Mouse (Mus musculus) liver, embryonic 13.5 days (tissue): ENCODE results near the gene Syne3. TPM values are rescaled to one million over a fixed set of nuclear protein-coding genes. Genes with fewer than 3 reads are reported as not detected.

Experiments
- ATAC-seq: fragments of 200-750 bp; cut with Nextera tagmentation; 2 replicates; pipeline ENCODE4 v1.8.0; 2017; ENCODE audit warnings: low read depth, mild to moderate bottlenecking, moderate number of reproducible peaks, moderate library complexity
- DNase-seq: peaks from one replicate; pipeline ENCODE4 v3.0.0; 2022
- H3K27ac ChIP-seq: fragments of 300-500 bp; sonication (generic); 2 replicates; pipeline ENCODE4 v1.5.1; 2015; ENCODE audit warnings: moderate library complexity, mild to moderate bottlenecking, inconsistent platforms
- H3K27me3 ChIP-seq: fragments of 300-500 bp; sonication (generic); 2 replicates; pipeline ENCODE4 v1.6.1; 2015; ENCODE audit warnings: mild to moderate bottlenecking, inconsistent platforms
- H3K36me3 ChIP-seq: fragments of 300-500 bp; sonication (generic); 2 replicates; pipeline ENCODE4 v1.6.1; 2015; ENCODE audit warnings: mild to moderate bottlenecking, inconsistent platforms
- H3K4me1 ChIP-seq: fragments of 300-500 bp; sonication (generic); replicated peaks from 2 replicates; pipeline ENCODE4 v1.6.1; 2015; ENCODE audit warnings: inconsistent platforms
- H3K4me2 ChIP-seq: fragments of 300-500 bp; sonication (generic); 2 replicates; pipeline ENCODE4 v1.6.1; 2015; ENCODE audit warnings: inconsistent platforms, mild to moderate bottlenecking, moderate library complexity
- H3K4me3 ChIP-seq: fragments of 300-500 bp; sonication (generic); replicated peaks from 2 replicates; pipeline ENCODE4 v1.5.1; 2015; ENCODE audit warnings: mild to moderate bottlenecking, inconsistent platforms
- H3K9ac ChIP-seq: fragments of 300-500 bp; sonication (generic); 2 replicates; pipeline ENCODE4 v1.6.1; 2015; ENCODE audit warnings: mild to moderate bottlenecking, inconsistent platforms
- H3K9me3 ChIP-seq: fragments of 300-500 bp; sonication (generic); replicated peaks from 2 replicates; pipeline ENCODE4 v1.6.1; 2016; ENCODE audit warnings: inconsistent platforms
- WGBS: fragments of 180-500 bp; shearing (Covaris S2); methylation state at CpG from one replicate; pipeline ENCODE4 v1.1.7; 2015; ENCODE audit not compliant: insufficient replicate concordance; 5-methylcytosine and 5-hydroxymethylcytosine counted together
- polyA plus RNA-seq: library from polyadenylated mRNA; unstranded; fragments of >200 nt; fragmentation: Nextera tagmentation; extraction: Ambion mirVana; gene quantifications from 2 replicates; pipeline ENCODE4 v1.2.1, GENCODE M21; 2015

The Syne3 gene
- polyA plus RNA-seq, 1 experiment from 2014 or later, result 2.0 TPM

- Histone ChIP-seq H3K36me3 (peaks cover 17% of the 10 kb centered on the region), H3K27me3 (no peaks in the 10 kb centered on the region), H3K9ac (peak overlapping the region; percentile 56; the same call in 1 of the 2 replicates), H3K4me3 (no peak overlapping the region), H3K9me3 (peaks cover 15% of the 10 kb centered on the region), H3K4me2 (peak overlapping the region; percentile 71; the same call in 1 of the 2 replicates), H3K4me1 (peaks cover 83% of the 10 kb centered on the region), H3K27ac (peak overlapping the region; percentile 95; the same call in 1 of the 2 replicates)
- DNase-seq (no peak), ATAC-seq (no peak)
- 91% methylated on average over 9 of the region's 9 CpGs for WGBS
These were observed 13.2 kb upstream of the Syne3 start for GRCm38 (mm10) chr12:105022776-105023175.

- Histone ChIP-seq H3K4me3 (peak overlapping the region; percentile 5; the same call in 1 of the 2 replicates), H3K27me3 (no peaks in the 10 kb centered on the region), H3K27ac (peak overlapping the region; percentile 95), H3K9me3 (peaks cover 15% of the 10 kb centered on the region), H3K9ac (peak overlapping the region; percentile 56), H3K4me1 (peaks cover 84% of the 10 kb centered on the region), H3K36me3 (peaks cover 17% of the 10 kb centered on the region), H3K4me2 (peak overlapping the region; percentile 71)
- DNase-seq (no peak), ATAC-seq (no peak)
- WGBS, result 24% methylated on average over 7 of the region's 7 CpGs
These were observed 12.5 kb upstream of the Syne3 start for GRCm38 (mm10) chr12:105022141-105022540.

- 57% methylated on average over 8 of the region's 8 CpGs for WGBS
- ATAC-seq, result no peak
- Histone ChIP-seq H3K4me1 (peaks cover 86% of the 10 kb centered on the region), H3K4me3 (peak overlapping the region; percentile 5; the same call in 1 of the 2 replicates), H3K36me3 (peaks cover 17% of the 10 kb centered on the region), H3K9ac (peak overlapping the region; percentile 56), H3K9me3 (peaks cover 15% of the 10 kb centered on the region), H3K4me2 (peak overlapping the region; percentile 71), H3K27ac (peak overlapping the region; percentile 95), H3K27me3 (no peaks in the 10 kb centered on the region)
- DNase-seq, result no peak
These were observed 11.9 kb upstream of the Syne3 start for GRCm38 (mm10) chr12:105021441-105022069.

- H3K4me3 ChIP-seq, result peak overlapping the region; percentile 42
- H3K4me2 ChIP-seq, result peak overlapping the region; percentile 71
- ATAC-seq (peak; percentile 90), DNase-seq (peak; percentile 79)
- no peaks in the 10 kb centered on the region for H3K27me3 ChIP-seq
- peaks cover 85% of the 10 kb centered on the region for H3K4me1 ChIP-seq
- peak overlapping the region; percentile 62 for H3K9ac ChIP-seq
- peak overlapping the region; percentile 95 for H3K27ac ChIP-seq
- peaks cover 15% of the 10 kb centered on the region for H3K9me3 ChIP-seq
- peaks cover 17% of the 10 kb centered on the region for H3K36me3 ChIP-seq
- WGBS, result 17% methylated on average over 19 of the region's 19 CpGs
These were observed 10.0 kb upstream of the Syne3 start for GRCm38 (mm10) chr12:105019359-105020219.

GRCm38 (mm10) chr12:105016639-105017038 lies 7.0 kb upstream of the Syne3 start:
- Histone ChIP-seq H3K4me3 (no peak overlapping the region), H3K4me1 (peaks cover 97% of the 10 kb centered on the region), H3K9me3 (no peaks in the 10 kb centered on the region), H3K36me3 (no peaks in the 10 kb centered on the region), H3K27me3 (no peaks in the 10 kb centered on the region), H3K4me2 (peak overlapping the region; percentile 39), H3K9ac (peak overlapping the region; percentile 49), H3K27ac (peak overlapping the region; percentile 89)
- no peak for DNase-seq
- ATAC-seq, result no peak
- 79% methylated on average over 10 of the region's 10 CpGs for WGBS

- no peak overlapping the region for H3K4me3 ChIP-seq
- ATAC-seq, result peak; percentile 67
- no peaks in the 10 kb centered on the region for H3K36me3 ChIP-seq
- no peaks in the 10 kb centered on the region for H3K27me3 ChIP-seq
- peaks cover 97% of the 10 kb centered on the region for H3K4me1 ChIP-seq
- peak overlapping the region; percentile 49 for H3K9ac ChIP-seq
- 17% methylated on average over 4 of the region's 4 CpGs for WGBS
- H3K27ac ChIP-seq, result peak overlapping the region; percentile 89
- peak overlapping the region; percentile 39 for H3K4me2 ChIP-seq
- peak; percentile 53 for DNase-seq
- no peaks in the 10 kb centered on the region for H3K9me3 ChIP-seq
These were observed 6.6 kb upstream of the Syne3 start for GRCm38 (mm10) chr12:105016199-105016598.

- ATAC-seq (no peak), DNase-seq (peak; percentile 41)
- Histone ChIP-seq H3K4me1 (peaks cover 93% of the 10 kb centered on the region), H3K27ac (peak overlapping the region; percentile 96), H3K36me3 (no peaks in the 10 kb centered on the region), H3K4me3 (peak overlapping the region; percentile 25), H3K9me3 (no peaks in the 10 kb centered on the region), H3K27me3 (no peaks in the 10 kb centered on the region), H3K4me2 (peak overlapping the region; percentile 56), H3K9ac (peak overlapping the region; percentile 60)
- WGBS, result 6% methylated on average over 17 of the region's 17 CpGs
These were observed 3.5 kb upstream of the Syne3 start for GRCm38 (mm10) chr12:105013065-105013464.

- Histone ChIP-seq H3K4me1 (peaks cover 91% of the 10 kb centered on the region), H3K9ac (0 out of 2 replicates have a peak overlapping the region, but pooled peaks have one; percentile 84), H3K4me2 (no peak overlapping the region), H3K27me3 (no peaks in the 10 kb centered on the region), H3K9me3 (no peaks in the 10 kb centered on the region), H3K36me3 (no peaks in the 10 kb centered on the region), H3K4me3 (no peak overlapping the region), H3K27ac (peak overlapping the region; percentile 96)
- WGBS, result 51% methylated on average over 4 of the region's 4 CpGs
- ATAC-seq (no peak), DNase-seq (no peak)
These were observed 2.7 kb upstream of the Syne3 start for GRCm38 (mm10) chr12:105012314-105012713.

- Histone ChIP-seq H3K9me3 (no peaks in the 10 kb centered on the region), H3K4me1 (peaks cover 91% of the 10 kb centered on the region), H3K36me3 (no peaks in the 10 kb centered on the region), H3K27ac (peak overlapping the region; percentile 96), H3K4me3 (no peak overlapping the region), H3K27me3 (no peaks in the 10 kb centered on the region), H3K4me2 (peak overlapping the region; percentile 95), H3K9ac (peak overlapping the region; percentile 84)
- DNase-seq (peak; percentile 46), ATAC-seq (no peak)
- 26% methylated on average over 1 of the region's 1 CpGs for WGBS
These were observed 2.0 kb upstream of the Syne3 start for GRCm38 (mm10) chr12:105011589-105011988.

- peak; percentile 50 for DNase-seq
- peak overlapping the region; percentile 95 for H3K4me2 ChIP-seq
These were observed 693 bp upstream of the Syne3 start for GRCm38 (mm10) chr12:105010213-105010790.

GRCm38 (mm10) chr12:105008752-105009178 lies 844 bp downstream of the Syne3 start:
- 1% methylated on average over 13 of the region's 13 CpGs for WGBS
- Histone ChIP-seq H3K9ac (peak overlapping the region; percentile 84), H3K36me3 (no peaks in the 10 kb centered on the region), H3K9me3 (no peaks in the 10 kb centered on the region), H3K4me2 (peak overlapping the region; percentile 95), H3K4me1 (peaks cover 93% of the 10 kb centered on the region), H3K4me3 (peak overlapping the region; percentile 84), H3K27ac (peak overlapping the region; percentile 96), H3K27me3 (no peaks in the 10 kb centered on the region)
- peak; percentile 24 for ATAC-seq
- DNase-seq, result peak; percentile 52

More at GRCm38 (mm10) chr12:105010213-105010790, 693 bp upstream of the Syne3 start:
- Histone ChIP-seq H3K4me1 (peaks cover 91% of the 10 kb centered on the region), H3K27ac (peak overlapping the region; percentile 96), H3K4me3 (peak overlapping the region; percentile 84), H3K9me3 (no peaks in the 10 kb centered on the region), H3K27me3 (no peaks in the 10 kb centered on the region), H3K36me3 (no peaks in the 10 kb centered on the region), H3K9ac (peak overlapping the region; percentile 84)
- peak; percentile 54 for ATAC-seq
- 7% methylated on average over 9 of the region's 9 CpGs for WGBS
